Mouse (Mus musculus) MEL (cell line): Measurements from ENCODE around the gene Srgap1.

Experiments used
- MAX ChIP-seq: IDR thresholded peaks from 2 replicates; pipeline ENCODE4 v1.6.1; 2011; ENCODE audit warnings: low read length, improper control_type of control experiment
- ZMIZ1 ChIP-seq: IDR thresholded peaks from 2 replicates; pipeline ENCODE4 v1.6.1; 2012; ENCODE audit warnings: low read depth, mild to moderate bottlenecking, inconsistent platforms, low read length, improper control_type of control experiment, moderate library complexity

DNA sequence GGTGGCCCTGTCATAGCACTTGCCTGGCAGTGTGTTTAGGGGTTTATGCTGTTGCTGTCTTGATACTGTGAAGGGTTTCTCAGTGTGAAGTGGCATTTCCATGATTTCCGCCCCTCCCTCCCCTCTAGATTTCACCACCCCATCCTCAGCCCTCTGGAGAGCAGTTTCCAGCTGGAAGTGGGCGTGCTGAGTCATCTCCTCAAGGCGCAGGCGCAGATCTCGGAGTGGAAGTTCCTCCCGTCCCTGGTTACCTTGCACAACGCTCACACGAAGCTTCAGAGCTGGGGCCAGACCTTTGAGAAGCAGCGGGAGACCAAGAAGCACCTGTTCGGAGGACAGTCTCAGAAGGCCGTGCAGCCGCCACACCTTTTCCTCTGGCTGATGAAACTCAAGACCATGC is 296.9 kb downstream of the Srgap1 start:
- no peak for TF ChIP-seq MAX
- TF ChIP-seq ZMIZ1, result no peak
